Mouse (Mus musculus): Measurements from ENCODE around the gene Frs2.

GRCm38 (mm10) chr10:117118421-117118831 is 29.9 kb downstream of the Frs2 start:
- TF ChIP-seq CTCF (IDR thresholded peaks at IDR 0.05; ENCODE audit: insufficient read depth, low read depth, low read length) (no peak), POLR2A (IDR thresholded peaks at IDR 0.05; ENCODE audit: insufficient read depth, low read depth, low read length) (no peak)
